Mouse (Mus musculus): ENCODE data around the gene Tasp1.
"Not testable (repeated sequence)": the region's sequence is repeated elsewhere in the genome, so short reads cannot be mapped to it uniquely, and the experiment has no call there.

The Tasp1 gene

GRCm38 (mm10) chr2:140058125-140058524 is 8.5 kb downstream of the Tasp1 start:
- DNase-seq (ENCODE audit: low spot score in 2 of 2) = no peak

- no peak for DNase-seq (ENCODE audit: low spot score in 2 of 2)
These were observed 14.9 kb downstream of the Tasp1 start for GRCm38 (mm10) chr2:140051607-140052126.

DNA sequence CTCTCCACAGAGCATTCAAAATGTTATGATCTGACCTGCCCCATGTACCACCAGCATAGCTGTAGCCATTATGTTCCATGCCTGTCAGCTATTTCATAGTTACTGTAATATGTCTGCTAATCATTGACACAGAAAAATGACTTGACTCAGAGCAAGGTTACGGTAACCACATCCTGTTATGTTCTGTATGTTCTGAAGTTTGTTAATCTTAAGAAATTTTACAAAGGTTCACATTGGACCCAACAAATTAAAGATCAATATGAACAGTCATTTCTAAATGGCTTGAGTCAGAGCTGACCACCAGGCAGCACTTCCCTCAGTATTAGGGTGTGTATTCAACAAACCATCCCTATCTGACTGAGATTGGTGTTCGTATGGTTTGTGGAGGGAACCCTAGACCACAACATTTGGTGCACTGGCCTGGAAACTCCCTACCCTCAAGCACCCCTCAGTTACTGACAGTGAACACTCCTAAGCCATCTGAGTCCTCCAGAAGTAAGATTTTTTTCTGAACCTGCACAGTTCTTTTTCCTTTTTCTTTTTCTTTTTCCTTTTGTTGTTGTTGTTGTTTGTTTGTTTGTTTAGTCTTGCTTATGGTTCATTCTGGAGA is 24.0 kb downstream of the Tasp1 start:
- DNase-seq (ENCODE audit: low spot score in 2 of 2) = no peak

GRCm38 (mm10) chr2:140042081-140042480 is 24.5 kb downstream of the Tasp1 start:
- DNase-seq (ENCODE audit: low spot score in 2 of 2) = no peak

GRCm38 (mm10) chr2:140037459-140037858 is 29.1 kb downstream of the Tasp1 start:
- no peak for DNase-seq (ENCODE audit: low spot score in 2 of 2)

DNA sequence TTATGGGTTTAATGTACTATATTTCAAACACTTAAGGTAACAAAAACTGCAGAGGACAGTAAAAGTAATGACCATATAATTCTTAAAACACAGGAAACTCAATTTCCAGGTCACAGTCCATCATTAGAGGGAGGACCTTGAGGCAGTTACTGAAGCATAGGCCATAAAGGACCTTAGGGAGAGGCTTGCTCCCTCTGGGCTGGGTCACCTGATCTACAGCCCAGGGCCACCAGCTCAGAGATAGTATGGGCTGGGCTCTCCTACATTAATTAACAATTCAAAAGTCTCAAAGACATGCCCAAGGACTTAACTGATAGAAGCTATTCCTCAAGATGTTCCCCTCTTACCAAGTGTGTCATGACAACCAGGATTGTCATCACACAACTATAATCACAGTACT is 29.8 kb downstream of the Tasp1 start:
- no peak for DNase-seq (ENCODE audit: low spot score in 2 of 2)

GRCm38 (mm10) chr2:140024937-140025336 is 41.7 kb downstream of the Tasp1 start:
- DNase-seq (ENCODE audit: low spot score in 2 of 2) = no peak

DNA sequence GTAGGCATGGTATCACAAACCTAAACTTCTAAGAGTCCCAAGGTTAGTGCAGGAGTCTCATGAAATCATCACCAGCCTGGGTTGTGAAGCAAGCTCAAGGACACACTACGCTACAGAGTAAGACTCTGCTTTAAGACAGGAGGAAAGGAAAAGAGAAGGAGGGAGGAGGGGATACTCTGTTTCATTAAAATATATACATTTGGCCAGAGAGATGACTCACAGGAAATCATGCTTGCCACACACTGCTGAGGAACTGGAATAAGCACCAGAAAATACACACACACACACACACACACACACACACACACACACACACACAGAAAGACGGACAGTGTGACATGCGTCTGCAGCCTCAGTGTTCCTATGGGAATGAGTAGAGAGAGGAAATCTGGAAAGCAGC is 59.2 kb downstream of the Tasp1 start:
- no peak for DNase-seq (ENCODE audit: low spot score in 2 of 2)

DNA sequence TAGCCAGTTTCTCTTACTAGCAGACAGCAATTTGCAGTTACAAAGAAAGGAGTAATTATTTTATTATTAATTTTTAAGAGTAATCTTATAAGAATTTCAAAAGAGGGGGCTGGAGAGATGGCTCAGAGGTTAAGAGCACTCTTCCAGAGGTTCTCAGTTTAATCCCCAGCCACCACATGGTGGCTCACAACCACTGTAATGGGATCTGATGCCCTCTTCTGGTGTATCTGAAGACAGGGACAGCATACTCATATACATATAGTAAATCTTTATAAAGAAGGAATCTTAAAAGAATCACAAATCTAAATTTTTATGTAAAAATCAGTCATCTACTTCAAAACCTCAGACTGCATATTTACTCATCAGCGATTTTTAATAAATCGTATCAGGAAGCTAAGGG is 68.4 kb downstream of the Tasp1 start:
- no peak for DNase-seq (ENCODE audit: low spot score in 2 of 2)

DNA sequence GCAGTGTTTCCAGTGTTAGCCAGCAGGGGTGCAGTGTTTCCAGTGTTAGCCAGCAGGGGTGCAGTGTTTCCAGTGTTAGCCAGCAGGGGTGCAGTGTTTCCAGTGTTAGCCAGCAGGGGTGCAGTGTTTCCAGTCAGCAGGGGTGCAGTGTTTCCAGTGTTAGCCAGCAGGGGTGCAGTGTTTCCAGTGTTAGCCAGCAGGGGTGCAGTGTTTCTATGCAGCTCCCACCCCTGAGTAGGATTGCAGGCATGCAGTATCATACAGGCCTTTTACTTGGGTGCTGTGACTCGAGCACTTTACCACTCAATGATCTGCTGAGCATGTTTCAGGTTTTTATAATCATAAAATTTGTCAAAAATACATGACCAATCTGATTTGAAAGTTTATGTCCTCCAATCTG is 76.7 kb downstream of the Tasp1 start:
- not testable (repeated sequence) for DNase-seq (ENCODE audit: low spot score in 2 of 2)

DNA sequence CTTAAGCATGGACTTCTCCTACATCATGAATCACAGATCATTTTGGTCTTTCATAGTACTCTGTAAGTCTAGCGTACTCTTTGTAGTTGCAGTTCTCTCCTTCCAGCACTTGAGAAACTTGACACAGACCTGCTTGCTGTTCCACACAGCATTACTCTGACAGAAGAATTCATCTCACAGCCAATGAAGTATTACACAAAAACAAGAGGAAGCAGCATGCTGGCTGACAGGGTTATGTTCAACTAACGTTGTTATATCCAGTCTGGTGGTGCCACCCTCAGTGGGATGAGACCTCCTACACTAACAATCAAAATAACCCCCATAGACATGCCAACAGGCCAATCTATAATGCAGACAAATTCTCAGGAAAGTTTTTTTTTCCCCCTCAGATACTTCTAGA is 99.2 kb downstream of the Tasp1 start:
- no peak for DNase-seq (ENCODE audit: low spot score in 2 of 2)

DNA sequence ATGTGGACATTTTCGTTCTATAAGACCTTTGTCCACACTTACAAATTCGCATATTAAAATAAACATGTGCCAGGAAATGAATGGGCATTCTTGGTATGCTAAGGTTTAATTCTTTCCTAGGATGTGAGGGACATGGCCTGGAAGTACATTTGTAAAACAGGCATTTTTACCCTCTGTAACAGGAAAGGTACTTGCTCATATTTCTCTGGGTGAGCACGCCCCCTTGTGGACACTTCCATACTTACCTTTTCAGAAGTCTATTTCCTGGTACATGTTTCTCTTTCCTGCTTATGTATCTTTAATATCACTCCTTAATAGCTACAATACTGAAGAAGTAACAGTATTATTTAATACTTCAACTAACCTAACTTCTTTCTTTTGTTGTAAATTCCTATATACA is 100.3 kb downstream of the Tasp1 start:
- peak in 1 of 2 experiments; percentile 20 for DNase-seq (ENCODE audit: low spot score in 2 of 2)

GRCm38 (mm10) chr2:139948843-139949242 is 117.8 kb downstream of the Tasp1 start:
- DNase-seq (ENCODE audit: low spot score in 2 of 2) = no peak

DNA sequence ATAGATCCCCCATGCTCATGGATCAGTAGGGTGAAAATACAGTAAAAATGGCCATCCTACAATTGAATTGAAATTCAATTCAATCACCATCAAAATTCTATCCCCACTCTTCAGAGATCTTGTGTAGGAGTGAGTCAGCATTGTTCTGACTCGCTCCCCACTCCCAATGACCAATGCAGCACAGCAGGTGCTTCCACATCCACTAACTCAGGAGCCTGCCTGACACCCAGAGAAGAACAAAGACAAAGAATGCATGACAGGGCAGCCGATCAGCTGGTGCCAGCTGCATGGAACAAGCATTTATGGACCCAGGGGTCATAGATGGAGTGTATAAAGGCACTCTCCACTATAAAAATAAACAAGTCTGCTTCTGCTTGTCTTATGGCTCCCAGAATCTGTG is 129.0 kb downstream of the Tasp1 start:
- DNase-seq (ENCODE audit: low spot score in 2 of 2) = no peak

- DNase-seq (ENCODE audit: low spot score in 2 of 2) = no peak
These were observed 132.0 kb downstream of the Tasp1 start for GRCm38 (mm10) chr2:139934577-139934976.

DNA sequence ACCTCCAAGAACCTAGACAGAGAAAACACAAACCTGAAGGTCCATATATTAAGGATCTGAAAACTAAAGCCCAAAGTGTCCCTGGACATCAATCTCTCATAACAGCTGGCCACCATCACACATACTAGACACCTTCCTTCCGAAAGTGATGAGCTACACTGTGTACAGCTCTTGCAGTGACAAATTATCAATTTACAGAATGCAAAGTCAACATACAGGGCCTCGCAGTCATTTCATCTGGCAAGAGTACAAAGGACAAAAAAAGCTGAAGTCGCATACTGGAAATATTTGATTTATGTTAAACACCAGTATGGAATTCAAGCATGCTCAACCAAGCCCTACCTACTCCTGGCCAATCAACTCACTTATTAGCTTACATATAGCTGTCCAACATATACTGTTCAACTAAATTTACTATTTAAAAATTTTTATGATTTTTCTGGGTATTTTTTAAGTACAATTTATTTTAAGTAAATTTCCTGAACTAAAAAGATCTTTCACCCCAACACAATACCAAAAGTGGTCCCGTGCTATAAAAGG is 132.5 kb downstream of the Tasp1 start:
- DNase-seq (ENCODE audit: low spot score in 2 of 2) = no peak

- no peak for DNase-seq (ENCODE audit: low spot score in 2 of 2)
These were observed 134.4 kb downstream of the Tasp1 start for GRCm38 (mm10) chr2:139932211-139932610.

GRCm38 (mm10) chr2:139924937-139925336 is 141.7 kb downstream of the Tasp1 start:
- DNase-seq (ENCODE audit: low spot score in 2 of 2) = no peak

GRCm38 (mm10) chr2:139921395-139921794 is 145.2 kb downstream of the Tasp1 start:
- not testable (repeated sequence) for DNase-seq (ENCODE audit: low spot score in 2 of 2)

DNA sequence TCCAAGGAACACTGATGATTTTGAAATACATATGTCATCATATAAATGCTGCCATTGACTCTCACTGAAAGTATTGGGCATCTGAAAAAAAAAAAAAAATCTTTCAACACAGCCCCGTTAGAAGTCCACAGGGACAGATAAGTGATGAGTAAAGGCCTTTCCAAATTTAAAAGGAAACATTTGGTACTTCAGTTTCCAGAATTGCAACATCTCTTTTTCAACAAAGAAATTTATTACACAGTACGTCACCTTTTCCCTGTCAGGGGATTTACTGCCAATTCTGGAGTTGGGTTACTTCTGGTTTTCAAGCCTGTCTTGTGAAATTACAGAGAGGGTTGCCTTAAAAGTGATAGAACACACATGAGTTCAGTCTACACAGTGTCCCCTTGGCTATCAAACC is 146.8 kb downstream of the Tasp1 start:
- DNase-seq (ENCODE audit: low spot score in 2 of 2) = no peak

DNA sequence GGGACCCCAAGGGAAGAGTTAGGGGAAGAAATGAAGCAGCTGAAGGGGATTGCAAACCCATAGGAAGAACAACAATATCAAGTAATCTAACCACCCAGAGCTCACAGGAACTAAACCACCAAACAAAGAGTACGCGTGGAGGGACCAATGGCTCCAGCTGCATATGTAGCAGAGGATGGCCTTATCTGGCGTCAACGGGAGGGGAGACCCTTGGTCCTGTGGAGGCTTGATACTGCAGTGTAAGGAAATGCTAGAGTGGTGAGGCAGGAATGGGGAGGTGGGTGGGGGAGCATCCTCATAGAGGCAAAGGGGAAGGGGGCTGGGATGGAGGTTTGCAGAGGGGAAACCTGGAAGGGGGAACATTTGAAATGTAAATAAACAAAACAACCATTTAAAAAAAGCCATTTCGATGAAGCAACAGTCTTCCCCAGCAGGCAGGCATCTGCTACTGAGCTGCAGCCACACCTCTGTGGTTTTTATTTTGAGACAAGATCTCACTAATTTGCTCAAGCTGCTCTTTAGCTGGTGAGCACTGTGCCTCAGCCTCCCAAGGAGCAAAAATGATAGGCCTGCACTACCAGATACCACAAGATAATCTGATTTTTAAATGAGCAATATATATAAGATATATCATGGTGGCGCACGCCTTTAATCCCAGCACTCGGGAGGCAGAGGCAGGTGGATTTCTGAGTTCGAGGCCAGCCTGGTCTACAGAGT is 160.0 kb downstream of the Tasp1 start:
- DNase-seq (ENCODE audit: low spot score in 2 of 2) = no peak

DNA sequence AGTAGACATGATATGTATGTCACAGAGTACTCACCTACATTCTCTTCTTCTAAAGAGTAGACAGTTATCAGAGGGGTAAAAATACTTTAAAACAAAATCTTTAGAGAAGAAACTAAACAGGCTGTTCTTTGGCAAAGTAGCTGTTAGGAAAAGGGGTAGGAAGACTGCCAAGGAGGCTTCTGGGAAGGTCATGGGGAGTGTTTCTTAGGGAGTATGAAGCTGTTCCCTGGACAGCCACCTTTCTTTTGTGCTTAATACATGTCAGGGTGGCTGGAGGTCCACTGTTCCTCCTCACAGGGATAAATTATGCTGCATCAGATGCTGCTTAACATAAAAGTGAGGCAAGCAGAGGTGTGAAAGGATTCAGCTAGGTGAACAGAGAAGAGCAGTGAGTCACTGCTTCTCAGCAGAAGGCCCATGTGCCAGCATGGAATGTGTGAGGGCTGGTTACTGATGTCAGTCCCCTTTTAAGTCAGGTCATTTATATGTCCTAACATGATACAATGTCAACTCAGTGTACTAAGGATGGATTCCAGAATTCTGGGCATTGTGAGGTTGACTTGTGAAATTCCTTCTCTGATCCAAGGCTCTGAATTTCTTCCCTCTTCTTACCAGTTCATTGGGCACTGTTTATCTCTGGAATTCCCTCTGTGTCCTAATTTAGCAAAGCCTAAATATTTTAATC is 175.1 kb downstream of the Tasp1 start:
- DNase-seq (ENCODE audit: low spot score in 2 of 2) = no peak

GRCm38 (mm10) chr2:139884264-139884637 is 182.4 kb downstream of the Tasp1 start:
- DNase-seq (ENCODE audit: low spot score in 2 of 2) = no peak
